Mouse (Mus musculus) adrenal gland, adult 18-20 months (tissue): ENCODE results near the gene H1foo. TPM values are rescaled to one million over a fixed set of nuclear protein-coding genes. Genes with fewer than 3 reads are reported as not detected.

Experiments
- DNase-seq, 2 experiments: peaks; one replicate each; pipeline ENCODE4 v3.0.0; 2021 to 2022; ENCODE audit warnings: low spot score in 2 of 2
- total RNA-seq, 2 experiments: library from RNA; stranded (reverse); gene quantifications; 1 replicate in 1 of 2; 2 replicates in 1 of 2; pipeline ENCODE4 v1.2.3; 2021

The H1foo gene
- total RNA-seq, 2 experiments from 2014 or later, result not detected

DNA sequence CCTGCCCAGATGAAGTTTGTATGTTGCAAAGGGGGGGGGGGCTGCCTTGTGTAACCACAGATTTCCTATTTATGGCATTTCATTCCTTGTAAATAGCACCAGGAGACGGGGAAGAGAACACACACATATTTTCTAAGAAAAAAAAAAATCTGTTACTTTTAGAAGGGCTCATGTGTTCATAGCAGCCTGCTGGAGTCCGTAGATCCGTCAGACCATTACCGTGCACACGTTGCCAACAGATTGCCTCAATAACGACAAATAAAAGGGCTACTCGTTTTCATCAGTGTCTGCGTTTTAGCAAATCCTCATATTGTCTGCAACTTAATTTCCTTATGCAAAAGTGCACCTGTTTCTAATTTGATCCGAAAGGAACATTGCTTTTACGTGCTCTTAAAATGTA is 18.3 kb upstream of the H1foo start:
- DNase-seq, result no peak

DNA sequence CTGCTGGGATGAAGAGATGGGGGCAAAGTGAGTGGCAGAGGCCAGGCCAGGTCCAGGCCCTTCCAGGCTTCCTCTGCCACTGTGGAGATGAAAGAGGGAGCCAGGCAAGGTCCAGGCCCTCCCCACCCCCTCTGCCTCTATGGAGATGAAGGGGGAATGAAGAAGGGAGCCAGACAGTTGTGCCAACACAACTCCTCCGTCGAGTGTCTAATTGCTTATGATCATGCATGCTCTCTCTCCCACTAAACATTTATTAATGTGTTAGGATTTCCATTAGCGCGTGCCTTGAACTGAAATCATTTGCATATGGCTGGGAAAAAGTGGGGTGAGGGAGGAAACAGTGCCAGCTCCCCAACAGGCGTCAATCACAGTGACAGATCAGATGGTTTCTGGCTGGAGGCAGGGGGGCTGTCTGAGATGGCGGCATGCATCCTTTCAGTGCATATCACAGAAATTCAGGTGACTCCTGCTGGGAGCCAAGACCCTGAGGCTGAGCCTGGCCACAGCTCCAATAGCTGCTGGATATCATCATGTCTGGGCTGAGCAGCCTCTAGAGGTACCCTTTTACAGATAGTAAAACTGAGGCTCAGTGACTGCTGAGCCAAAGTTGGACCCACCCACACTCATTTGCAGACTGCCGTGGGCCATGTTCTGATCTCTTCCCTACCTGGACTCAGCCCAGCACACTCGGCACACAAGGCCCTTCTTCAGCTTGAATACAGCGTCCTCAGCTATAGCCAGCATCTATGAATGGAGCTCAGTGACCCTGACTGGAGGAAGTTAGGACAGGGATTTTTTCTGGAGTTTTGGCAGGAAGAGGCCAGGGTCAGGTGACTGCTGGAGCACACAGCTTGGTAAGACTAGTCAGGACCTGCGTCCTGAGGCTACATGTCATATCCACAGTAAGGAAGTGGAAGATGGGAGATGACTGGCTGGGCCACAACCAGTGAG is 17.2 kb upstream of the H1foo start:
- no peak for DNase-seq

DNA sequence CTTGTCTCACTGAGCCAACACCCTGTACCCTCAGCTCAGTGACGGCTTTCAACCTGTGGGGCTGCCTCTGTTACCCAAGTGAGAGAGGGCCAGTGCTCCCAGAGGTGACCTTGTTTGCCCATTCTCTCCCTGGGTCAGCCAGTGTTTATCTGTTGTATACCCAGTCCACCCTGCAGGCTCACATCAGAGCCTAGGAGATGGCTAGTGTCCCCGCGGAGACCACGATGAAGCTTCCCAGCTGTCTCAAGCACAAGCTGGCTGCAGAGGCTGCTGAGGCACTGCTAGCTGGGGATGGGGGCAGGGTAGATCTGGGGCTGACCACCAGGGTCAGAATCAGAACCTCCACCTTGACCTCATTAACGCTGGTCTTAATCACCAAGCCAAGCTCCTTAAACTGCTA is 14.7 kb upstream of the H1foo start:
- no peak for DNase-seq

DNA sequence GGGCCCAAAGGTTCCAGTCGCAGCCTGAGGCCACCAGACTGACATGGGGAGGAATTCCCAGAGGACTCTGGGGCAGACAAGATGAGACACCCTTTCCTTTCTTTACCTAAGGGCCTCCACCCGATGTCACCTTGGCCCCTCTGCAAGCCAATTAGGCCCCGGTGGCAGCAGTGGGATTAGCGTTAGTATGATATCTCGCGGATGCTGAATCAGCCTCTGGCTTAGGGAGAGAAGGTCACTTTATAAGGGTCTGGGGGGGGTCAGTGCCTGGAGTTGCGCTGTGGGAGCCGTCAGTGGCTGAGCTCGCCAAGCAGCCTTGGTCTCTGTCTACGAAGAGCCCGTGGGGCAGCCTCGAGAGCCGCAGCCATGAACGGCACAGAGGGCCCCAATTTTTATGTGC is 13.1 kb upstream of the H1foo start, which contains the start of gene Rho:
Gene Rho (plus strand): TSS at position 110 of the 400 bp plus-strand sequence.
- no peak for DNase-seq

DNA sequence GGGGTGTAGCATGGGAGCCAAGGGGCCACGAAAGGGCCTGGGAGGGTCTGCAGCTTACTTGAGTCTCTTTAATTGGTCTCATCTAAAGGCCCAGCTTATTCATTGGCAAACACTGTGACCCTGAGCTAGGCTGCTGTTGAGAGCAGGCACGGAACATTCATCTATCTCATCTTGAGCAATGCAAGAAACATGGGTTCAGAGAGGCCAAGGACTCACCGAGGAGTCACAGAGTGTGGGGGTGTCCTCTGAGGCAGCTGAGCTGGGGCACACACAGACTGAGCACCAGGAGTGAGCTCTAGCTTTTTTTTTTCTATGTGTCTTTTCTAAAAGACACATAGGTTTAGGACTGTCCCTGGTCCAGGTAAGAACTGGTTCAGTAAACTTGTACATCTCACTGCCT is 12.3 kb upstream of the H1foo start:
- DNase-seq, result peak in 1 of 2 experiments; percentile 36

DNA sequence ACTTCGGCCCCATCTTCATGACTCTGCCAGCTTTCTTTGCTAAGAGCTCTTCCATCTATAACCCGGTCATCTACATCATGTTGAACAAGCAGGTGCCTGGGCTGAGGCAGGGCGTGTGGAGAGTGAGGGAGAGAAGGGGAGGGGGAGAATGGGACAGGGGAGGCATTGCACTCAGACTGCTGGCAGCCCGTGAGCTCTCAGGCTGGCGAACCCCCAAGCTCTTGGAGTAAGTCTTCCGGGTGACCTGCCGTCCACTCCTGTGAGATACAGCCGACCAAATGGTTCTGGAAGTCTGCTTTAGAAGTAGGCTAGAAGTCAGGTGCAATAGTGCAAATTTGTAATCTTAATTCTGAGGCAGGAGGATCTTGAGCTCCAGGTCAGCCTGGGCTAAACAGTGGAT is 9.2 kb upstream of the H1foo start:
- no peak for DNase-seq

DNA sequence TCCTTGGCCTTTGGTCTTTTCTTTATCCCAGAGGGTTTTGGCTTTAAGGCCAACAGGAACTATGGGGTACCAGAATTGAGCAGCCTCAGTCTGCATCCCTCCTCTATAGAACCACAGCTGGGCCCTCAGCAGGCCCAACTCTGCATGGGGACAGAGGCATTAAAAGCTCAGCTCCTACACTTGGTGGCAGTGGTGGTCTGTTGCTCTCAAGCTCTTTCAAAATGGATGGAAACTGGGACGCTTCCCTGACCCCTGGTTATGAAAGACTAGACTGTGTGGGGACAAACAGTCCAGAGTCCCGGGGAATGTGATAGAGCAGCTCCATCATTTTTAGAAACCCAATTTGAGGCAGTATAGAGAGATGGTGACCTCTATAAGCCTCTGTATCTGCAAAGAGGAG is 6.7 kb upstream of the H1foo start:
- DNase-seq, result no peak

DNA sequence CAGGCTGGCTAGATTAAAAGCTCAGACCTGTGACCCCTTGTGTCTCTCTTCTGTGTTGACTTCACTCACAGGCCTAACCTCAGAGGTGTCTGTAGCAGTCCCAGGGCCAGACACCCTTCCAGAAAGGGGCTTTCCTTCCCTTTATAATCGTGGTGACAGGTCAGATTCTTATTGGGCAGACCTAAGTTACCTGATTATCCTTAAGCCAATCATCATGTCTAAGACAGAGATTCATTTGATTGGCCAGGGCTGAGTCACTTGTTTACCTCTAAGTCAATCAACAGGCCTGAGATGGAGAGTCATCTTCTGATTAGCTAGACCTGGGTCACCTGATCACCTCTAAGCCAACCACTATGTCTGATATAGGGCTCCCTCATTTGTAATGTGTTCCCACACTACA is 5.9 kb upstream of the H1foo start:
- DNase-seq, result no peak

DNA sequence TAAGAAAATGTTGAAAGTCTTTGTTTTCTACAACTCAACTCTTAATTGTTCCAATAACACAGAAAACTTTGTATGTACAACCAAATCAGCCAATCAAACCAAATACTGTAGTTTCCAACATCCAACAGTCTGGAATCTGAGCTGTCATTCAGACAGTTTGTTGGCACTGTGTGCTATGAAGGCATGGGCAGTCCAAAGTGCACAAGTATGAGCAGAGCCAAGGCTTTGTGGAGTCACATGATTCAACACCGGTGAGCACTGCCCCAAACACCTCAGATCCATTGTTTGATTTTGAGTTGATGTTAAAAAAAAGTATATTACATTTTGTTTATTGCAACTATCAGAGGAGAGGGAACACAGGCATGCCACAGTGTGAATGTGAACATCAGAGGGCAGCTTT is 4.1 kb upstream of the H1foo start:
- DNase-seq, result no peak

DNA sequence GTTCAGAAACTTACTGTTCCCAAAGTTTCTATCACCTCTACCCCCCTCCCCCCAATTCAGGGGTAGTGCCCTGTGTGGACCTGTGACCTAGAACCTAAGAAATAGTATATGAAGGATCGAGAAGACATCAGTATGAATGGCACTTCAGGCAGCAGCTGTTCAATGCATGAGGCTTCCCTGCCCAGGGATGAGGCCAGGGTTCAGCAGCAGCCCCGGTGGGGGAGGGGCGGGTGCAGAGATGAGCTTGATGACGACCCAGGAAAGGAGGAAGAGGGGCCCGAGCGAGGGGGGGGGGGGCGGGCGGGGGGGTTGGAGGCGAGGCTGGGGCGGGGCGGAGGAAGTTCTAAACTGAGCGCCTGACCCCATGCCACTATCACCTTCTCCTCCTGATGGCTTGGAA is 3.6 kb upstream of the H1foo start:
- no peak for DNase-seq

DNA sequence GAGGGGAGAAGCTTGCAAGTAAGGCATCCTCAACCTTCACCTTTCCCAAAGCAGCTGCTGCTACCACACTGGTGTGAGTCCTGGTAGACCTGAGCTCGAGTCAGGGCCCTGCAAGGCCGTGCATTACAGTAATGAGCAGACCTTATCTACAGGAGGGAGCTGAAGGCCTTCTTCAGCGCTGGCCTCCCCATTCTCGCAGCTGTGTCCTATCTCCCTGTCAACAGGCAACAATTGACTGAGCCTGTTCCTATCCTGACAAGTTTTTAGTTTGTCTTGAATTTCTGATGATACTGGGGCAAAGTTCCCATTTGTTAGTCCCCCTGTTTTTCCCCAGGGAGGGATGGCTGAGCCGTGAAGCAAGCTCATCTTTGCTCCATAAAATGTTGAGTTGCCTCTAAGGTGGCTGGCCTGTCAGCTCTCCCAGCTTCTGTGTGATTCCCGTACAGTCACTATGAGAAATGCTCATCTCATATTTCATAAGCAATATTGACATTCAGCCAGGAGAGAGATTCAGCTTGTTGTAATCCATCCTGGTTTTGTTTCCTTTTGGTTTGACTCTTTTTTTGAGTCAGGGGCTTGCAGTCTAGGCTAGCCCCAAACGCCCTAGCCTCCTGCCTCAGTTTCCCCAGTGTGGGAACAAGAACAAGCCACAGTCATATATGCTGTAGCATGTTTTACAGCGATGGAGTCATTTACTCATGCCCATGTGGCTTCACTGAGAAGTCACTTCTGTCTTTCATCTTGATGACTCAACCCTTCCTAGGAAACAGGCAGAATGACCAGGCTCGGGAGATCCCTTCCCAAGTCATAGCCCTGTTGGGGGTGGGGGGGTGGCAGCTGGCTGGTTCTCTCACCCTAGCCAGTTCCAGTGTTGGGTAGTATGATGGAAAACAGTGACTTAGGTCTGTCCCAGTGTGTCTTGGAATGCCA is 975 bp upstream of the H1foo start:
- no peak for DNase-seq

DNA sequence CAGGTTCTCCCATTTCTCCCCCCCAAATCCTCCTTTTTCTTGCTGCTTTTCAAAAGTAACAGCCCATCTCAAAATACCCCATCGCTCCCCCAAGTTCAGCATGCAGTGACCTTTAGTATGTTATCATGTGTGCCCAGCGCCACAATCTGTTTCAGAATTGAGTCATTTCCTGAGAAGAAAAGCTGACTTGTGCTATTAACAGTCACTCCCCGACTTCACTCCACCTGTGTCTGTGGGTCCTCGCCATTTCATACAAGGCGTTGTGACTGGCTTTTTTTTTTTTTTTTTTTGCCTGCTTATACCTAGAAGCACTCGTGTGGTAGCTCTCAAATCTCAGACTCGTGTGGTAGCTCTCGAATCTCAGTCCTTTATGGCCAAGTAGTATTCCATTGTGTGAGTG is 895 bp downstream of the H1foo start:
- DNase-seq, result no peak

DNA sequence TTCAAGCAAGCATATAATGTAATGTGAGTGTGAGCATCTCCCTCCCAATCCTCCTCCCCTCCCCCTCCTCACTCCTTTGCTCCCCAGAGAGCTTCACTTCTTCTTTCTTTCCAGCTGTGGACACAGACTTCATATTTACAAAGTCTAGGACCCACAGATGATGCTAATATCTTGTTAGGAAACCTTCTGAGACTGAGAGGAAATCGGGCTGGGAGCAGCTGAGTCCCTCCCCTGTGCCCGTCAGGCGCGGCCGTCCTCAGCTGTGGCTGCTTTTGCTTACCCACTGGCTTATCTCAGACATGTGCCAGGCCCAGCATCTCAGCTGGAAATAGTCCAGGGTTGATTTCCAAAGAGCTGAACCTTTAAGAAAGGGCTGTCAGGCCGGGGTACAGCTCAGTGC is 1.7 kb downstream of the H1foo start:
- no peak for DNase-seq

DNA sequence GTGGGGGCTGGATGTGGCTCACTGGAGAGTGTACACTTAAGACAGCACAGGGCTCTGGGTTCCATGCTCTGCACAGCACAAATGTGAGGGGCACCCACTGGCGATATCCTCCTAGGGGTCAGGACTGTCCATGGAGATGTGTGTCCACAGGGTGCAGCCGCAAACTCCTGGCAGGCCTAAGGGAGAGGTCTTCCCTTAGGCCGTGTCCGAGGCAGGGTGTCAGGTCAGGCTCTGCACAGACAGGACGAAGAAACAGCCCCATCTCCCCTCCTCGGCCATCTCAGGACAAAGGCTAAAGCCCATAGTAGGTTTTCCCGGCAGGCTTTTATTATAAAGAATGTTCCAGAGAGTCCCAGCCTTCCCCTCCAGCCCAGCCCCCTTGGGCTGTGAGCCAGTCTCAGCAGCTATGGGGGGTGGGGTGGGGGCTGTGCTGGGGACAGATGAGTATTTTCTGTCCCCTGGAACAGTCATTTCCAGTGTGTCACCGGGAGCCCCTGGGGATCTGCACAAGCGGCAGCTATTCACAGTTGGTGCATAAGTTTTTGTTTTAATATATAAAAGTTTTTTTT is 9.9 kb downstream of the H1foo start:
- DNase-seq, result no peak

DNA sequence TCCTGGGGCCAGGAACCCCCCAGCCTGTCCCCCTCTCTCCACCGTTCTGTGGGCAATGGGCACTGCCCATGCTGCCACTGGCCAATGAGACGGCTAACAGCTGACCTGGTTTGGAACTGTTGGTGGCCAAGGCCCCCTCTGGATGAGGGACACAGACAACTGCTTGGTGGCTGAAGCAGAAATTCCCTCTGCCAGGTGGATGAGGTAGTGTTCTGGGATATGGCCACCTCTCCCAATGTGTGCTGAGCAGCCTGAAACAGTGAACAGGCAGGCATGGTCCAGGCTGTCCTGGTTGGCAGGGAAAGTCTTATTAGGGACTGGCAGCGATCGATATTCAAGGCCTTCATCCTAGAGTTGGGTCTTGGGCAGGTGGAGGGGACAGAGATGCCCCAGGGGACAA is 10.4 kb downstream of the H1foo start:
- DNase-seq, result no peak

DNA sequence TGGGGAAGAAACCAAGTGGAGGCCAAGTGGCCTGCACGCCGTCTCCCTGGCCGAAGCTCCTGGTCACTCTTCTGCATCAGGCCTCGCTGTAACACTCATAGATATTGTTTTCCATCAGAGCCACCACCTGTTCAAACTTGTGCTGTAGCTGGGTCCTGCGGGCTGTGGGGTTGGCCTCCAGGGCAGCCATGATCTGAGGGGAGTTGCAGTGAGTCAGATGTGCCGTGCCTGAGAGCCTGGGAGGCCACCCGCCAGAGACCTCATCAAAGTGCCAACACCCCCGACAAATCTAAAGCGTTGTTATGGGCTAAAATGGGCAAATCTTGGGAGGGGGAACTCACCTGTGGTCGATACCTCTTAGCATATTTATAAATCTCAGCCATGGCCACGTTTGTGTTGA is 10.9 kb downstream of the H1foo start:
- no peak for DNase-seq

DNA sequence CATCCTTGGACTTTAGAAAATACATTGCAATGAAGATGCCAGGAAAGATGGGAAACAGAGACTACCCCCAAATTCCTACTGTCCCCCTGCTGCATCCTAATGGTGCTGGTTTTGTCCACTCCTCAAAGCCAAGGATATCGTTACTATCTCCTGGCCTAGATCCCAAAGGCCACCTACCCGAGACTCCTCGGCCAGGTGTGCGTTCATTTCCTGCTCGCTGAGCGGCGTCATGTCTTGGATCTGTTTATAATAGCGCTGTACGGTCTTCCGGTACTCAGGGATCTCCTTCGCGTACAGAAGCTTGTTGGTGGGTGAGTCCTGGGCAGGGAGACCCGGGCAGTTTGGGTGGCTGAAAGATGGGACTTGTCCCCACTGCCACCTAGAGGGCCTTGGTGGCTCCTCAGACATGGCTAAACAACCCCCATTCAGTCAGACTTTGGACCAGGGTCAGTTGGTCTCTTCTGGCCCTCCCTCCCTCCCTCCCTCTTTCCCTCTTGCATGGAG is 11.7 kb downstream of the H1foo start:
- no peak for DNase-seq

DNA sequence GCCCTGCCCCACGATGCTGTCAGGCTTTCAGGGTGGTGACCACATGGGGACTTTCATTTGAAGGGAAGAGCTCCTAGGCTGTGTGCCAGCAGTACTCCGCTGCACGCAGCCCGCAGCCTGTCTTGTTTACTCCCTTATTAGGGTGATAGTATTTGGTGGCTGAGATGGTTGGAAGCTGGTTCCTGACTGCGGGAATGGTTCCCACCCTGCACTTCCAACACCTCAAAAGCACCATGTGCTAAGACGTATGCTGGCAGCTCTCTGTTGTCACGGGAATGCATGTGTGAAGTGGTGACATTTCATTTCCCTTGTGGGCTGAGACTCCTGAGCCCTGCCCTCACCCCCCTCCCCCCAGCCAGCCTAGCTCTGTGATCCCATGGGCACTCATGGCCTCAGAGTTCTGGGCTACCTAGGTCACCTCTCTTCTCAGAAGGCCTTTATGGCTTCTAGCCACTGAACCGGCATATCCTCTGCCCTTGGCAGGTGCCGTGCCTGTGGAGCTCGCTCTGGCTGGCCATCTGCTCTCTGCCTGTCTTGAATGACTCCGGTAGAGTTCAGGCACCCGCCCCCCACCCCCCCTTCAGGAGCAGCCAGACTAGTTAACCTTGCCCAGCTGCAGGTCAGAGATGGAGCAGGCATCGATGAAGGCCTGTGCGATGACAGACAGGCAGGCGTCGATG is 12.3 kb downstream of the H1foo start:
- DNase-seq, result no peak

DNA sequence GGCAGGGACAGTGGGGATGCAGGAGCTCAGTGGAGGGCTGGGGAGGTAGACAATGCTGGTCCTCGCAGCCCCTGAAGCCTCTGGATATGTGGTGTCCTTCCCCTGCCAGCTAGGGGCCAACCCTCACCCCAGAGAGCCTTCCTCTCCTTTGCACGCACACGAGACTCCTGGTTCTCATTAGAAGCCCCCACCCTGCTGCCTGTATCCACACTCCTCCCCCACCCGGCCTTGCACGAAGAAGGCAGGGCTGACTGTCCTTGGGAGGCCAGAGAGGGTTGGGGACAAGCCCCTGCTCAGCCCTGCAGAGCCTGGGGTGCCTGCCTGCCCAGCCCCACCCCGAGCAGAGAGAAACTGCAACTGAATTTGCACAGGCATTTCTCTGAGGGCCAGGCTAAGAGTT is 12.9 kb downstream of the H1foo start:
- no peak for DNase-seq

DNA sequence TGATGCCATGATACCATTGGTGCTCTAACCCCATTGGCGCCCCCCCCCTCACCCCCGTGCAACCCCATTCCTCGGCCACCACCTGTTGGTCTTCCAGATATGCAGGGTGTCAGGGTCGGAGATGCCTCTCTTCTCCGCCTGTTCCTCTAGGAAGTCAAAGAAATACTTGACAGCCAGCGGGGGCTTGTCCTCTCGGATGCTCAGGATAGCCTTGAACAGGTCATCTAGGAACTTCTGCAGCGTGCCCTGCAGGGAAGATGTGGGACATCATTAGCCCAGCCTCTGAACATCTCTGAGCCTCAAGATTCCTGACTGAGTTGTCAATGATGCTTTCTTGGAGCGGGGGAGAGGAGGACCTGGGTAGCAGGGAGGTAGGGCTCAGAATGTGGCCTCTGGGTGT is 13.7 kb downstream of the H1foo start:
- no peak for DNase-seq

DNA sequence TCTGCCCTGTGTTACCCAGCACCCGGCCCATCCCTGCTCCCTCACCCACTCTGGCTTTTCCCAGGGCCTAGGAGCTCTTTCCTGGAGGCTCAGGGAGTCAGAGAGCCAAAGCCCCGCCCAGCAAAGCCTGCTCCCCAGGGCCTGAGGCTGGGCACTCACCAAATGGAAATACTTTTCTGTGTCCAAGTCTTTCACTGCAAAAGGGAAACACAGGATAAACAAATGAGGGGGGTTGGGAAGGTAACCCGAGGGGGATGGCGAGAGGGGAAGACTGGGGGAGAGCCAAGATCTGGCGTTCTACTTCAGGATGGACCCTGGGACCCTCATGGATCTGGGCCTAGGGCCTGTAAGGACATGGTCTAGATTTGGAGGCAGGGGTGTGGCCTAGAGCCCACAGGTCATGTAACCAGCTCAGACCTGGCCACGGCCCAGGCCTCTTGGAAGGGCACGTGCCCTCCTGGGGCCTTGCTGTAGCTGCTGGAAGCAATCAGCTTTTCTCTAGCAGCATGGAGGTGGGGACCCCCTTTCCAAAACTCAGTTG is 14.5 kb downstream of the H1foo start:
- peak in 1 of 2 experiments; percentile 69 for DNase-seq
